Mouse (Mus musculus): ENCODE results near the gene Ankrd17. TPM values are rescaled to one million over a fixed set of nuclear protein-coding genes. Genes with fewer than 3 reads are reported as not detected.
"Not testable (repeated sequence)": the region's sequence is repeated elsewhere in the genome, so short reads cannot be mapped to it uniquely, and the experiment has no call there.

Ankrd17 gene
- polyA plus RNA-seq, 1 experiment: 0.48 TPM

DNA sequence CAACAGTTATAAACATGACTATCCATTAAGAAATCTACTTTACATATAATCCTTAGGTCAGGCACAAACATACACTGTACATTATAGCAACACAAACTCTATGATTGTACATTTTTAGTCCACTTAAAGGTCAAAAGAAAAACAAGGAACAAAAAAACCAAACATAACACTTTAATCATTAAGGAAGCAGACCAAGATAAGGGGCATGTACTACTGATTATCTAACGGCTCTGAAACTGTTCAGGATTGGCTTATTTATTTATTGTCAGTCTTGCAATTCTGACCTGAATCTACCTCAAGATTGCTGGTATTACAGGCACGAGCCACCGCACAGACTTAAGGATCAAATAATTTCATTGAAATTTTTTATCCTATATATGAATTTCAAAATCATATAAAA, 87.0 kb downstream of the Ankrd17 start:
- Histone ChIP-seq H3K27me3 (ENCODE audit: control insufficient read depth) (no peaks in the 10 kb centered on the region), H3K4me1 (ENCODE audit: control insufficient read depth) (peaks cover 16% of the 10 kb centered on the region), H3K4me3 (replicated peaks) (no peak overlapping the region), H3K36me3 (ENCODE audit: control insufficient read depth) (peaks cover 62% of the 10 kb centered on the region), H3K9me3 (ENCODE audit: control insufficient read depth, low read length) (no peaks in the 10 kb centered on the region)
- TF ChIP-seq GATA1 (IDR thresholded peaks at IDR 0.05; ENCODE audit: low read length): no peak
- no peak for TF ChIP-seq TAL1 (IDR thresholded peaks at IDR 0.05; ENCODE audit: low read length)

DNA sequence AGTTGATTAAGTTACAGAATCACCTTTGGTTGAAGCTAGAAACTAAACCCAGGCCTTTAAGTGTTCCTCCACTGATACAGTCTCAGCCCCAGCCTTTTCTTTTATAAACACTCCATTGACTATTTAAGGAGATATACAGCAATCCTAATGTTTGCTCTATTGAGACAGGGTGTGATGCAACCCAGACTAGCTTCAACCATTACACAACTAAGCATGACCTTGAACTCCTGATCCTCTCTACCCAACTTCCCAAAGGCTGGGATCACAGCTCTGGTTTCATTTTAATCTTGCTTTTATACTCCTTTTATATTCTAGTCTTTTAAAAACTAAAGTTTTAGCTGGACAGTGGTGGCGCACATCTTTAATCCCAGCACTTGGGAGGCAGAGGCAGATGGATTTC, 88.9 kb downstream of the Ankrd17 start:
- Histone ChIP-seq H3K36me3 (ENCODE audit: control insufficient read depth) (peaks cover 54% of the 10 kb centered on the region), H3K4me3 (replicated peaks) (no peak overlapping the region), H3K9me3 (ENCODE audit: control insufficient read depth, low read length) (no peaks in the 10 kb centered on the region), H3K4me1 (ENCODE audit: control insufficient read depth) (peaks cover 13% of the 10 kb centered on the region), H3K27me3 (ENCODE audit: control insufficient read depth) (no peaks in the 10 kb centered on the region)
- no peak for TF ChIP-seq TAL1 (IDR thresholded peaks at IDR 0.05; ENCODE audit: low read length)
- TF ChIP-seq GATA1 (IDR thresholded peaks at IDR 0.05; ENCODE audit: low read length): no peak

DNA sequence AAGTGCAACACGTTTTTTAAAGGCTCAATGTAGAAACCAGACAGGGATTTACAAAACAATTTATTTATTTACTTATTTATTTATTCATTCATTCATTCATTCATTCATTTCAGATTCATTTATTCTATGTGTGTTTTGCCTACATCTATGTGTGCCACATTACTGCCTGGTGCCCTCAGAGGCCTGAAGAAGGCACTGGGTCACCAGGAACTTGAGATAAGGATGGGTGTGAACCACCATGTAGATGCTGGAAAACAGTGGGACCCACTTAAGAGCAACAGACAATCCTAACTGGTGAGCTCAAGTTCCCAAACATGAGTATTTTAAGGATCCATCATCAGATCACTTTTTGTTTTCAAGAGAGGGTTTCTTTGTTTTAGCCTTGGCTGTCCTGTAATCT, 91.6 kb downstream of the Ankrd17 start:
- Histone ChIP-seq H3K27me3 (ENCODE audit: control insufficient read depth) (no peaks in the 10 kb centered on the region), H3K9me3 (ENCODE audit: control insufficient read depth, low read length) (no peaks in the 10 kb centered on the region), H3K36me3 (ENCODE audit: control insufficient read depth) (peaks cover 52% of the 10 kb centered on the region), H3K4me3 (replicated peaks) (no peak overlapping the region), H3K4me1 (ENCODE audit: control insufficient read depth) (peaks cover 9% of the 10 kb centered on the region)
- TF ChIP-seq TAL1 (IDR thresholded peaks at IDR 0.05; ENCODE audit: low read length): no peak

GRCm38 (mm10) chr5:90262230-90262629, 104.1 kb downstream of the Ankrd17 start:
- peaks cover 82% of the 10 kb centered on the region for H3K36me3 ChIP-seq (ENCODE audit: control insufficient read depth)
- not testable (repeated sequence) for H3K4me1 ChIP-seq (ENCODE audit: control insufficient read depth); H3K9me3 ChIP-seq (ENCODE audit: control insufficient read depth, low read length)

GRCm38 (mm10) chr5:90257023-90257422, 109.4 kb downstream of the Ankrd17 start:
- Histone ChIP-seq H3K4me3 (replicated peaks) (no peak overlapping the region), H3K36me3 (ENCODE audit: control insufficient read depth) (peaks cover 90% of the 10 kb centered on the region), H3K27me3 (ENCODE audit: control insufficient read depth) (no peaks in the 10 kb centered on the region), H3K4me1 (ENCODE audit: control insufficient read depth) (no peaks in the 10 kb centered on the region), H3K9me3 (ENCODE audit: control insufficient read depth, low read length) (no peaks in the 10 kb centered on the region)
- TF ChIP-seq GATA1 (IDR thresholded peaks at IDR 0.05; ENCODE audit: low read length) (no peak), TAL1 (IDR thresholded peaks at IDR 0.05; ENCODE audit: low read length) (no peak)

More at GRCm38 (mm10) chr5:90262230-90262629, 104.1 kb downstream of the Ankrd17 start:
- not testable (repeated sequence) for H3K27me3 ChIP-seq (ENCODE audit: control insufficient read depth); H3K4me3 ChIP-seq (replicated peaks)

- TF ChIP-seq GATA1 (IDR thresholded peaks at IDR 0.05; ENCODE audit: low read length) (no peak), TAL1 (IDR thresholded peaks at IDR 0.05; ENCODE audit: low read length) (no peak)
- Histone ChIP-seq H3K27me3 (ENCODE audit: control insufficient read depth) (no peaks in the 10 kb centered on the region), H3K4me1 (ENCODE audit: control insufficient read depth) (peaks cover 7% of the 10 kb centered on the region), H3K4me3 (replicated peaks) (no peak overlapping the region), H3K9me3 (ENCODE audit: control insufficient read depth, low read length) (peaks cover 3% of the 10 kb centered on the region), H3K36me3 (ENCODE audit: control insufficient read depth) (peaks cover 81% of the 10 kb centered on the region)
These were observed 118.9 kb downstream of the Ankrd17 start for GRCm38 (mm10) chr5:90247503-90247902.

GRCm38 (mm10) chr5:90246987-90247386, 119.4 kb downstream of the Ankrd17 start:
- peaks cover 3% of the 10 kb centered on the region for H3K9me3 ChIP-seq (ENCODE audit: control insufficient read depth, low read length)
- H3K4me3 ChIP-seq (replicated peaks): no peak overlapping the region
- H3K27me3 ChIP-seq (ENCODE audit: control insufficient read depth): no peaks in the 10 kb centered on the region
- peaks cover 81% of the 10 kb centered on the region for H3K36me3 ChIP-seq (ENCODE audit: control insufficient read depth)
- peaks cover 7% of the 10 kb centered on the region for H3K4me1 ChIP-seq (ENCODE audit: control insufficient read depth)
- TF ChIP-seq TAL1 (IDR thresholded peaks at IDR 0.05; ENCODE audit: low read length): no peak
- TF ChIP-seq GATA1 (IDR thresholded peaks at IDR 0.05; ENCODE audit: low read length): no peak

GRCm38 (mm10) chr5:90246567-90246966, 119.8 kb downstream of the Ankrd17 start:
- H3K27me3 ChIP-seq (ENCODE audit: control insufficient read depth): no peaks in the 10 kb centered on the region
- no peak for TF ChIP-seq TAL1 (IDR thresholded peaks at IDR 0.05; ENCODE audit: low read length)
- no peak for TF ChIP-seq GATA1 (IDR thresholded peaks at IDR 0.05; ENCODE audit: low read length)
- no peak overlapping the region for H3K4me3 ChIP-seq (replicated peaks)
- H3K4me1 ChIP-seq (ENCODE audit: control insufficient read depth): peaks cover 7% of the 10 kb centered on the region
- H3K9me3 ChIP-seq (ENCODE audit: control insufficient read depth, low read length): peaks cover 3% of the 10 kb centered on the region
- peaks cover 81% of the 10 kb centered on the region for H3K36me3 ChIP-seq (ENCODE audit: control insufficient read depth)

- H3K4me1 ChIP-seq (ENCODE audit: control insufficient read depth): peaks cover 7% of the 10 kb centered on the region
- TF ChIP-seq GATA1 (IDR thresholded peaks at IDR 0.05; ENCODE audit: low read length) (no peak), TAL1 (IDR thresholded peaks at IDR 0.05; ENCODE audit: low read length) (no peak)
- H3K9me3 ChIP-seq (ENCODE audit: control insufficient read depth, low read length): peaks cover 3% of the 10 kb centered on the region
- peaks cover 80% of the 10 kb centered on the region for H3K36me3 ChIP-seq (ENCODE audit: control insufficient read depth)
- H3K27me3 ChIP-seq (ENCODE audit: control insufficient read depth): no peaks in the 10 kb centered on the region
- H3K4me3 ChIP-seq (replicated peaks): no peak overlapping the region
These were observed 121.0 kb downstream of the Ankrd17 start for GRCm38 (mm10) chr5:90245416-90245815.

GRCm38 (mm10) chr5:90235217-90235616, 131.2 kb downstream of the Ankrd17 start:
- H3K36me3 ChIP-seq (ENCODE audit: control insufficient read depth): peaks cover 94% of the 10 kb centered on the region
- no peak overlapping the region for H3K4me3 ChIP-seq (replicated peaks)
- H3K9me3 ChIP-seq (ENCODE audit: control insufficient read depth, low read length): peaks cover 2% of the 10 kb centered on the region; the same call in 1 of the 2 replicates
- no peaks in the 10 kb centered on the region for H3K27me3 ChIP-seq (ENCODE audit: control insufficient read depth)
- no peaks in the 10 kb centered on the region for H3K4me1 ChIP-seq (ENCODE audit: control insufficient read depth)
- TF ChIP-seq TAL1 (IDR thresholded peaks at IDR 0.05; ENCODE audit: low read length) (no peak), GATA1 (IDR thresholded peaks at IDR 0.05; ENCODE audit: low read length) (no peak)

Data from erythroblast, embryonic 14.5 days (primary cell).